Mouse (Mus musculus) olfactory bulb, adult 2 months (tissue): Measurements from ENCODE around the gene Papola.

Experiments used
- CTCF ChIP-seq: fragments of 200-500 bp; IDR thresholded peaks from 2 replicates; pipeline ENCODE4 v1.5.1; 2012; ENCODE audit warnings: low read depth, mild to moderate bottlenecking, low read length, moderate library complexity; ENCODE audit not compliant: insufficient read depth
- POLR2A ChIP-seq: fragments of 200-500 bp; IDR thresholded peaks from 2 replicates; pipeline ENCODE4 v1.6.1; 2012; ENCODE audit warnings: mild to moderate bottlenecking, low read depth, low read length, moderate library complexity; ENCODE audit not compliant: insufficient read depth

- no peak for TF ChIP-seq POLR2A
- no peak for TF ChIP-seq CTCF
These were observed 14.8 kb upstream of the Papola start for GRCm38 (mm10) chr12:105769700-105770099.
